ENCODE assay signal across 14 mouse cellular contexts in genomic region chr9:44341487-44341886, GRCm38 (mm10). TPM values are rescaled to one million over a fixed set of nuclear protein-coding genes. Genes with fewer than 3 reads are reported as not detected.
DNase-seq lines count a peak whose midpoint lies in the region; ATAC-seq and TF ChIP-seq lines count a peak whose summit lies in the region.
"Had no signal": no experiment of that assay in that cellular context is flagged by ENCODE, and none has a peak within 500 bp of the region (broad histone marks: within the 10 kb centered on the region; RNA-seq: fewer than 3 reads in every experiment).

No protein-coding gene starts in this region.

- peak overlapping the region; percentile 98 for H3K27ac ChIP-seq in heart, embryonic 12.5 days (ENCODE audit: poor library complexity, severe bottlenecking)
- H3K27ac ChIP-seq in heart, adult 2 months = no peak overlapping the region
- H3K27ac ChIP-seq in lung, embryonic 14.5 days (ENCODE audit: low read depth) = peak overlapping the region; percentile 7; the same call in 1 of the 2 replicates
- H3K27ac ChIP-seq in embryonic facial prominence, embryonic 10.5 days (replicated peaks) = peak overlapping the region; percentile 48
- peak overlapping the region; percentile 99 for H3K27ac ChIP-seq in liver, embryonic 13.5 days
- H3K27ac ChIP-seq: embryonic facial prominence, embryonic 12.5 days; limb, embryonic 15.5 days; macrophage had no signal

- H3K4me3 ChIP-seq in heart, embryonic 12.5 days = peak overlapping the region; percentile 65
- H3K4me3 ChIP-seq in heart, adult 2 months = no peak overlapping the region
- peak overlapping the region; percentile 76 for H3K4me3 ChIP-seq in lung, embryonic 14.5 days (ENCODE audit: low read depth, low read length)
- peak overlapping the region; percentile 91 for H3K4me3 ChIP-seq in embryonic facial prominence, embryonic 10.5 days
- H3K4me3 ChIP-seq in liver, embryonic 13.5 days (replicated peaks) = peak overlapping the region; percentile 80
- H3K4me3 ChIP-seq: embryonic facial prominence, embryonic 12.5 days; limb, embryonic 15.5 days had no signal

- no peaks in the 10 kb centered on the region for H3K27me3 ChIP-seq in heart, embryonic 12.5 days (replicated peaks)
- H3K27me3 ChIP-seq in heart, adult 2 months (ENCODE audit: control insufficient read depth, insufficient read depth, low read length) = no peaks in the 10 kb centered on the region
- no peaks in the 10 kb centered on the region for H3K27me3 ChIP-seq in lung, embryonic 14.5 days (ENCODE audit: insufficient read depth, low read length)
- H3K27me3 ChIP-seq in embryonic facial prominence, embryonic 10.5 days (replicated peaks; ENCODE audit: low read depth, poor library complexity, severe bottlenecking) = no peaks in the 10 kb centered on the region
- no peaks in the 10 kb centered on the region for H3K27me3 ChIP-seq in liver, embryonic 13.5 days
- H3K27me3 ChIP-seq: embryonic facial prominence, embryonic 12.5 days; limb, embryonic 15.5 days had no signal

- no peak overlapping the region for H3K4me2 ChIP-seq in heart, embryonic 12.5 days
- no peak overlapping the region; the same call in 1 of the 2 replicates for H3K4me2 ChIP-seq in lung, embryonic 14.5 days
- peak overlapping the region; percentile 78 for H3K4me2 ChIP-seq in liver, embryonic 13.5 days
- H3K4me2 ChIP-seq: embryonic facial prominence, embryonic 12.5 days; limb, embryonic 15.5 days had no signal

- TF ChIP-seq POLR2A in heart, adult 2 months (IDR thresholded peaks at IDR 0.05; ENCODE audit: insufficient read depth, low read depth, low read length) = no peak

- H3K9ac ChIP-seq in heart, embryonic 12.5 days = peak overlapping the region; percentile 74
- H3K9ac ChIP-seq in heart, adult 2 months (ENCODE audit: low read depth, low read length) = no peak overlapping the region
- peak overlapping the region; percentile 39; the same call in 1 of the 2 replicates for H3K9ac ChIP-seq in lung, embryonic 14.5 days
- peak overlapping the region; percentile 97 for H3K9ac ChIP-seq in liver, embryonic 13.5 days
- H3K9ac ChIP-seq: embryonic facial prominence, embryonic 12.5 days; limb, embryonic 15.5 days had no signal

- H3K36me3 ChIP-seq in heart, embryonic 12.5 days = peaks cover 48% of the 10 kb centered on the region
- no peaks in the 10 kb centered on the region for H3K36me3 ChIP-seq in heart, adult 2 months (ENCODE audit: control insufficient read depth, insufficient read depth, low read length)
- H3K36me3 ChIP-seq in lung, embryonic 14.5 days (ENCODE audit: insufficient read depth) = peaks cover 36% of the 10 kb centered on the region
- peaks cover 67% of the 10 kb centered on the region for H3K36me3 ChIP-seq in embryonic facial prominence, embryonic 10.5 days (replicated peaks)
- H3K36me3 ChIP-seq in liver, embryonic 13.5 days = peaks cover 59% of the 10 kb centered on the region

- peaks cover 37% of the 10 kb centered on the region for H3K4me1 ChIP-seq in heart, embryonic 12.5 days (replicated peaks)
- peaks cover 3% of the 10 kb centered on the region for H3K4me1 ChIP-seq in heart, adult 2 months (ENCODE audit: control insufficient read depth, insufficient read depth, low read length)
- H3K4me1 ChIP-seq in lung, embryonic 14.5 days (ENCODE audit: insufficient read depth) = no peaks in the 10 kb centered on the region
- peaks cover 38% of the 10 kb centered on the region for H3K4me1 ChIP-seq in embryonic facial prominence, embryonic 10.5 days
- H3K4me1 ChIP-seq in liver, embryonic 13.5 days (replicated peaks) = peaks cover 55% of the 10 kb centered on the region

- H3K9me3 ChIP-seq in heart, embryonic 12.5 days (replicated peaks) = no peaks in the 10 kb centered on the region
- no peaks in the 10 kb centered on the region for H3K9me3 ChIP-seq in lung, embryonic 14.5 days (ENCODE audit: low read depth, low read length)
- no peaks in the 10 kb centered on the region for H3K9me3 ChIP-seq in embryonic facial prominence, embryonic 10.5 days
- no peaks in the 10 kb centered on the region for H3K9me3 ChIP-seq in liver, embryonic 13.5 days (replicated peaks)
- H3K9me3 ChIP-seq: embryonic facial prominence, embryonic 12.5 days; limb, embryonic 15.5 days had no signal

- no peak for DNase-seq in heart, adult 2 months
- no peak for DNase-seq in lung, embryonic 14.5 days
- DNase-seq in lung, postnatal 14 days = no peak
- no peak for DNase-seq in embryonic facial prominence, embryonic 10.5 days (ENCODE audit: low spot score)
- DNase-seq in liver, embryonic 13.5 days = no peak
- DNase-seq in urinary bladder, postnatal 10 days (ENCODE audit: low spot score) = no peak
- DNase-seq: cerebellum, adult 9-10 months; kidney, postnatal 4 days; right cerebral cortex, postnatal 4 days; thymus, postnatal 4 days had no signal

- peaks cover 2% of the 10 kb centered on the region; the same call in 1 of the 2 replicates for H3K79me2 ChIP-seq in heart, adult 2 months (replicated peaks; ENCODE audit: control insufficient read depth, insufficient read depth, low read length)

- no peak for TF ChIP-seq CTCF in heart, adult 2 months (IDR thresholded peaks at IDR 0.05)
- no peak for TF ChIP-seq CTCF in lung, embryonic 14.5 days (IDR thresholded peaks at IDR 0.05; ENCODE audit: low read depth)

- ATAC-seq in heart, embryonic 12.5 days (ENCODE audit: insufficient number of reproducible peaks, low FRiP score) = no peak
- ATAC-seq in lung, embryonic 14.5 days (ENCODE audit: insufficient read depth) = no peak
- no peak for ATAC-seq in liver, embryonic 13.5 days (ENCODE audit: low read depth)

- 87% methylated on average over 5 of the region's 5 CpGs for WGBS in heart, embryonic 12.5 days
- WGBS in heart, adult 2 months = 90% methylated on average over 5 of the region's 5 CpGs
- 79% methylated on average over 5 of the region's 5 CpGs for WGBS in lung, embryonic 14.5 days
- WGBS in embryonic facial prominence, embryonic 10.5 days = 91% methylated on average over 5 of the region's 5 CpGs
- WGBS in liver, embryonic 13.5 days (ENCODE audit: insufficient replicate concordance) = 39% methylated on average over 5 of the region's 5 CpGs

- intact Hi-C loops in heart, adult 2 months (cut with DNase I) = loop anchor here (5.0 kb wide), 2 partner anchors 34 to 94 kb away; partner anchors contain the start of gene Hinfp

- TF ChIP-seq EP300 in heart, adult 2 months (IDR thresholded peaks at IDR 0.05; ENCODE audit: insufficient read depth, low read depth, low read length) = no peak

RNA-seq across cellular contexts. Expression of gene Hmbs, which starts 2.5 kb away (rescaled TPM):
- 158 and 176 TPM in 2 replicates for polyA plus RNA-seq in heart, embryonic 12.5 days (2016; fragmentation: Nextera tagmentation; extraction: Ambion mirVana)
- total RNA-seq in heart, adult 2 months (2021) = 10 to 100 TPM; 39.8 to 49.3 TPM
- polyA plus RNA-seq in heart, adult 2 months (2012; rRNA removed) = 37.8 and 51.3 TPM in 2 replicates
- 128 and 131 TPM in 2 replicates for polyA plus RNA-seq in lung, embryonic 14.5 days (2014; fragmentation: Nextera tagmentation; extraction: Ambion mirVana)
- polyA plus RNA-seq in embryonic facial prominence, embryonic 10.5 days (2016; fragmentation: Nextera tagmentation; extraction: Ambion mirVana) = 167 and 175 TPM in 2 replicates
- 1,411 and 1,456 TPM in 2 replicates for polyA plus RNA-seq in liver, embryonic 13.5 days (2015; fragmentation: Nextera tagmentation; extraction: Ambion mirVana)

RNA-seq across cellular contexts. Expression of gene H2afx, which starts 7.0 kb away (rescaled TPM):
- 221 and 231 TPM in 2 replicates for polyA plus RNA-seq in heart, embryonic 12.5 days (2016; fragmentation: Nextera tagmentation; extraction: Ambion mirVana)
- total RNA-seq in heart, adult 2 months (2021) = 10 to 100 TPM; 12.8 TPM
- 12.7 and 14.2 TPM in 2 replicates for polyA plus RNA-seq in heart, adult 2 months (2012; rRNA removed)
- 391 and 419 TPM in 2 replicates for polyA plus RNA-seq in lung, embryonic 14.5 days (2014; fragmentation: Nextera tagmentation; extraction: Ambion mirVana)
- 601 and 615 TPM in 2 replicates for polyA plus RNA-seq in embryonic facial prominence, embryonic 10.5 days (2016; fragmentation: Nextera tagmentation; extraction: Ambion mirVana)
- 208 and 210 TPM in 2 replicates for polyA plus RNA-seq in liver, embryonic 13.5 days (2015; fragmentation: Nextera tagmentation; extraction: Ambion mirVana)

RNA-seq across cellular contexts. Expression of gene Dpagt1, which starts 15.7 kb away (rescaled TPM):
- 29.7 and 31.4 TPM in 2 replicates for polyA plus RNA-seq in heart, embryonic 12.5 days (2016; fragmentation: Nextera tagmentation; extraction: Ambion mirVana)
- 10 to 100 TPM; 18.9 to 20.6 TPM for total RNA-seq in heart, adult 2 months (2021)
- polyA plus RNA-seq in heart, adult 2 months (2012; rRNA removed) = 34.3 and 51.3 TPM in 2 replicates
- 41.0 and 43.4 TPM in 2 replicates for polyA plus RNA-seq in lung, embryonic 14.5 days (2014; fragmentation: Nextera tagmentation; extraction: Ambion mirVana)
- 53.8 and 53.9 TPM in 2 replicates for polyA plus RNA-seq in embryonic facial prominence, embryonic 10.5 days (2016; fragmentation: Nextera tagmentation; extraction: Ambion mirVana)
- 20.7 and 23.0 TPM in 2 replicates for polyA plus RNA-seq in liver, embryonic 13.5 days (2015; fragmentation: Nextera tagmentation; extraction: Ambion mirVana)

RNA-seq across cellular contexts. Expression of gene Vps11, which starts 20.0 kb away (rescaled TPM):
- polyA plus RNA-seq in heart, embryonic 12.5 days (2016; fragmentation: Nextera tagmentation; extraction: Ambion mirVana) = 19.7 and 21.8 TPM in 2 replicates
- total RNA-seq in heart, adult 2 months (2021) = 10 to 100 TPM; 13.9 to 15.3 TPM
- polyA plus RNA-seq in heart, adult 2 months (2012; rRNA removed) = 15.5 and 17.9 TPM in 2 replicates
- 26.0 and 26.8 TPM in 2 replicates for polyA plus RNA-seq in lung, embryonic 14.5 days (2014; fragmentation: Nextera tagmentation; extraction: Ambion mirVana)
- 30.7 and 30.9 TPM in 2 replicates for polyA plus RNA-seq in embryonic facial prominence, embryonic 10.5 days (2016; fragmentation: Nextera tagmentation; extraction: Ambion mirVana)
- 14.8 and 15.3 TPM in 2 replicates for polyA plus RNA-seq in liver, embryonic 13.5 days (2015; fragmentation: Nextera tagmentation; extraction: Ambion mirVana)

RNA-seq across cellular contexts. Expression of gene C2cd2l, which starts 21.4 kb away (rescaled TPM):
- 8.6 and 10.3 TPM in 2 replicates for polyA plus RNA-seq in heart, embryonic 12.5 days (2016; fragmentation: Nextera tagmentation; extraction: Ambion mirVana)
- 10 to 100 TPM; 14.4 to 15.7 TPM for total RNA-seq in heart, adult 2 months (2021)
- polyA plus RNA-seq in heart, adult 2 months (2012; rRNA removed) = 20.4 and 29.9 TPM in 2 replicates
- polyA plus RNA-seq in lung, embryonic 14.5 days (2014; fragmentation: Nextera tagmentation; extraction: Ambion mirVana) = 6.7 and 8.6 TPM in 2 replicates
- polyA plus RNA-seq in embryonic facial prominence, embryonic 10.5 days (2016; fragmentation: Nextera tagmentation; extraction: Ambion mirVana) = 6.8 and 7.8 TPM in 2 replicates
- 6.4 and 8.2 TPM in 2 replicates for polyA plus RNA-seq in liver, embryonic 13.5 days (2015; fragmentation: Nextera tagmentation; extraction: Ambion mirVana)

Comparison
In these comparisons a context has a peak if more than half of its experiments do, and no peak if none do; other contexts are left out.
1. RNA of gene H2afx, which starts 7.0 kb away (polyA plus RNA-seq): 601 to 615 TPM in embryonic facial prominence, embryonic 10.5 days, 391 to 419 TPM in lung, embryonic 14.5 days, 221 to 231 TPM in heart, embryonic 12.5 days and 208 to 210 TPM in liver, embryonic 13.5 days; 12.7 to 14.2 TPM in heart, adult 2 months; every median in the first group is over 10 times any median in the second.